Mouse (Mus musculus) layer of hippocampus, adult 8-10 months (tissue): ENCODE results near the gene Klc2. TPM values are rescaled to one million over a fixed set of nuclear protein-coding genes. Genes with fewer than 3 reads are reported as not detected.
"Not testable (repeated sequence)": the region's sequence is repeated elsewhere in the genome, so short reads cannot be mapped to it uniquely, and the experiment has no call there.

ENCODE experiments used
- DNase-seq, 2 experiments: peaks; one replicate each; pipeline ENCODE4 v3.0.0; 2022; ENCODE audit warnings: low spot score in 2 of 2
- total RNA-seq, 4 experiments: library from RNA; stranded (reverse); gene quantifications; 2 replicates each; pipeline ENCODE4 v1.2.4; 2022

Gene Klc2
- total RNA-seq, 4 experiments from 2014 or later = 215 to 240 (median 227) TPM

GRCm38 (mm10) chr19:5106731-5107191, 11.6 kb downstream of the Klc2 start, which contains the start of gene Rab1b:
Rab1b (minus strand) TSS chr19:5107072.
- DNase-seq = peak; percentile 98 to 99

GRCm38 (mm10) chr19:5106074-5106473, 12.3 kb downstream of the Klc2 start:
- no peak for DNase-seq

- peak in 1 of 2 experiments; percentile 75 for DNase-seq
These were observed 19.8 kb downstream of the Klc2 start, which contains the start of gene Cnih2 for GRCm38 (mm10) chr19:5098363-5099143. Cnih2 (minus strand) TSS chr19:5098521.

GRCm38 (mm10) chr19:5097521-5098362, 20.6 kb downstream of the Klc2 start:
- DNase-seq = no peak

- DNase-seq = peak in 1 of 2 experiments; percentile 73
These were observed 22.4 kb downstream of the Klc2 start for GRCm38 (mm10) chr19:5095887-5096474.

- no peak for DNase-seq
These were observed 23.5 kb downstream of the Klc2 start for GRCm38 (mm10) chr19:5094746-5095417.

- peak; percentile 95 to 98 for DNase-seq
These were observed 24.1 kb downstream of the Klc2 start for GRCm38 (mm10) chr19:5094243-5094632.

GRCm38 (mm10) chr19:5093481-5094242, 24.7 kb downstream of the Klc2 start:
- DNase-seq = no peak

- DNase-seq = no peak
These were observed 26.3 kb downstream of the Klc2 start for GRCm38 (mm10) chr19:5092083-5092482.

- no peak for DNase-seq
These were observed 29.0 kb downstream of the Klc2 start for GRCm38 (mm10) chr19:5089324-5089723.

GRCm38 (mm10) chr19:5087884-5088728, 30.3 kb downstream of the Klc2 start, which contains the start of gene Yif1a:
Yif1a (plus strand) TSS chr19:5088538.
- DNase-seq = peak; percentile 96 to 99

GRCm38 (mm10) chr19:5086533-5086932, 31.8 kb downstream of the Klc2 start:
- DNase-seq = not testable (repeated sequence)

GRCm38 (mm10) chr19:5085145-5085863, 33.1 kb downstream of the Klc2 start, which contains the start of gene Tmem151a:
Tmem151a (minus strand) TSS chr19:5085531.
- no peak for DNase-seq

GRCm38 (mm10) chr19:5084834-5085144, 33.6 kb downstream of the Klc2 start:
- no peak for DNase-seq

GRCm38 (mm10) chr19:5083961-5084833, 34.2 kb downstream of the Klc2 start:
- DNase-seq = no peak

- no peak for DNase-seq
These were observed 35.8 kb downstream of the Klc2 start for GRCm38 (mm10) chr19:5082596-5082995.

GRCm38 (mm10) chr19:5082005-5082404, 36.4 kb downstream of the Klc2 start:
- no peak for DNase-seq

- no peak for DNase-seq
These were observed 39.1 kb downstream of the Klc2 start for GRCm38 (mm10) chr19:5079279-5079678.
